Mouse (Mus musculus) limb, embryonic 12.5 days (tissue): ENCODE data around the gene Hist1h2ag. TPM values are rescaled to one million over a fixed set of nuclear protein-coding genes. Genes with fewer than 3 reads are reported as not detected.

Experiments
- ATAC-seq: fragments of 200-750 bp; cut with Nextera tagmentation; 2 replicates; pipeline ENCODE4 v1.8.0; 2017; ENCODE audit warnings: low read depth, moderate TSS enrichment; ENCODE audit not compliant: insufficient number of reproducible peaks, insufficient read depth, low FRiP score, low TSS enrichment
- H3K27ac ChIP-seq: fragments of 300-500 bp; sonication (generic); 2 replicates; pipeline ENCODE4 v1.5.1; 2016; ENCODE audit warnings: mild to moderate bottlenecking, moderate library complexity
- H3K27me3 ChIP-seq: fragments of 300-500 bp; sonication (generic); 2 replicates; pipeline ENCODE4 v1.6.1; 2016; ENCODE audit warnings: mild to moderate bottlenecking, moderate library complexity
- H3K36me3 ChIP-seq: fragments of 300-500 bp; sonication (generic); 2 replicates; pipeline ENCODE4 v1.6.1; 2016; ENCODE audit warnings: mild to moderate bottlenecking, moderate library complexity
- H3K4me1 ChIP-seq: fragments of 300-500 bp; sonication (generic); replicated peaks from 2 replicates; pipeline ENCODE4 v1.6.1; 2016
- H3K4me2 ChIP-seq: fragments of 300-500 bp; sonication (generic); 2 replicates; pipeline ENCODE4 v1.6.1; 2016; ENCODE audit warnings: mild to moderate bottlenecking, moderate library complexity
- H3K4me3 ChIP-seq: fragments of 300-500 bp; sonication (generic); replicated peaks from 2 replicates; pipeline ENCODE4 v1.5.1; 2016; ENCODE audit warnings: mild to moderate bottlenecking
- H3K9ac ChIP-seq: fragments of 300-500 bp; sonication (generic); replicated peaks from 2 replicates; pipeline ENCODE4 v1.6.1; 2016; ENCODE audit warnings: mild to moderate bottlenecking, moderate library complexity
- H3K9me3 ChIP-seq: fragments of 300-500 bp; sonication (generic); 2 replicates; pipeline ENCODE4 v1.6.1; 2016; ENCODE audit warnings: mild to moderate bottlenecking, moderate library complexity
- WGBS: fragments of 180-500 bp; shearing (Covaris S2); methylation state at CpG from one replicate; pipeline ENCODE4 v1.1.7; 2016; 5-methylcytosine and 5-hydroxymethylcytosine counted together
- polyA plus RNA-seq: library from polyadenylated mRNA; unstranded; fragments of >200 nt; fragmentation: Nextera tagmentation; extraction: Ambion mirVana; gene quantifications from 2 replicates; pipeline ENCODE4 v1.2.1, GENCODE M21; 2016

Hist1h2ag gene
- polyA plus RNA-seq, 1 experiment from 2014 or later: 120 TPM

DNA sequence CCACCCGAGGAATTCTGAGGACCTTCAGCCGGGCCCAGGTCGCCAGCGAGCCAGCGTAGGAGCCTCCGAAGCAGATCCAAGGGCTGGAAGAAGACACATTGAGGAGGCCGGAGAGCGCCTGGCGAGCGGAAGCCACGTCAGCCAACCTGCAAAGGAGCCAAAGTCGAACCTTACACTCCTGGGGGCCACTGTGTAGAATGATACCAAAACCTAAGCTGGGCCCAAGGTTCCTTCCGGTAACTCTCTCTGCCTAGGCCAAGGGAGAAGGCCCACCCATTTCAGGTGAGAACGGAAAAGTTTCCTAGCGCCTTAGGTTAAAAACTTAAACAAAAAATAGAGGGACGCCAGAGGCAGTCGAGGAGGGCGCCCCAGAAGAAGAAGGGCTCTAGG lies 35.6 kb downstream of the Hist1h2ag start:
- no peak for ATAC-seq
- H3K4me2 ChIP-seq: peak overlapping the region; percentile 93
- H3K36me3 ChIP-seq: no peaks in the 10 kb centered on the region
- H3K9ac ChIP-seq: peak overlapping the region; percentile 44; the same call in 1 of the 2 replicates
- H3K27ac ChIP-seq: no peak overlapping the region
- peaks cover 15% of the 10 kb centered on the region for H3K4me1 ChIP-seq
- 2% methylated on average over 18 of the region's 18 CpGs for WGBS
- H3K4me3 ChIP-seq: peak overlapping the region; percentile 53
- no peaks in the 10 kb centered on the region for H3K9me3 ChIP-seq
- H3K27me3 ChIP-seq: peaks cover 96% of the 10 kb centered on the region

GRCm38 (mm10) chr13:22006334-22007120 lies 36.2 kb downstream of the Hist1h2ag start:
- Histone ChIP-seq H3K27ac (no peak overlapping the region), H3K9me3 (no peaks in the 10 kb centered on the region), H3K9ac (peak overlapping the region; percentile 44), H3K4me2 (peak overlapping the region; percentile 93), H3K36me3 (no peaks in the 10 kb centered on the region), H3K27me3 (peaks cover 98% of the 10 kb centered on the region), H3K4me3 (peak overlapping the region; percentile 53), H3K4me1 (peaks cover 15% of the 10 kb centered on the region)
- ATAC-seq: peak; percentile 80; the same call in 1 of the 2 replicates
- WGBS: under 1% methylated on average over 38 of the region's 38 CpGs

DNA sequence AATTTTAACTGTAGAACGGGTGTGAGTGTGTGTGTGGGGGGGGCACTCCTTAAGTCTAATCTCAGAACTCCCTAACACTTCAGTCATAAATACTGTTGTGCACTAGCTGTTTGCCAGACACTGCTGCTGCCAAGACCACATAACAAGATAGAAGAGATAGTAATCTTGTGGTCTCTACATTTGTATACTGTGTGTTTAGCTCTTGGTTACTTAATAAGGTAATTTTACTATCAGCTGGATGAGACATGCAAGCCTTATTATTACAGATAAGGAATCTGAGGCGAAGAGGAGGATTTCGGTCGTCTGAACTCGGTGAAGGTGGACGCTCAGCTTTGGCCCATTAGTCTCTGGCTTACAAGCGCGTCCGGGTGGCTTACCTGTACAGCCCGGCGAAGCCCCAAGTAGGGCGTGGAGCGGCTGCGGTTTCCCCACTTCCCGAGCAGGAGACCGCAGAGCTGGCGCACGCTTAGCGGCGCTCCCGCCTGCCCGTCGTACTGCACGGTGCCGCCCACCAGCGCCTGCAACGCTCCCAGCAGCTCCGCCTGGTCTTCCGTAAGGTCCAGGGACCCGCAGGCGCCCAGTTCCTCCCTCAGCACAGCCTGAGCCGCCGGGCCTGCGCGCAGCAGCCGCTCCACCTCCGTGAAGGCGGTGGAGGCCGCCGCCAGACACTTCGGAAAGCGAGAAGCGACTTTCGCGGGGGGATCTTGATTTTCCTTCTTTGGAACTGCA lies 37.0 kb downstream of the Hist1h2ag start:
- Histone ChIP-seq H3K4me1 (peaks cover 15% of the 10 kb centered on the region), H3K4me3 (peak overlapping the region; percentile 53), H3K27me3 (peaks cover 100% of the 10 kb centered on the region), H3K4me2 (peak overlapping the region; percentile 93), H3K36me3 (no peaks in the 10 kb centered on the region), H3K9ac (peak overlapping the region; percentile 55), H3K27ac (no peak overlapping the region), H3K9me3 (no peaks in the 10 kb centered on the region)
- under 1% methylated on average over 45 of the region's 45 CpGs for WGBS
- ATAC-seq: peak; percentile 79

DNA sequence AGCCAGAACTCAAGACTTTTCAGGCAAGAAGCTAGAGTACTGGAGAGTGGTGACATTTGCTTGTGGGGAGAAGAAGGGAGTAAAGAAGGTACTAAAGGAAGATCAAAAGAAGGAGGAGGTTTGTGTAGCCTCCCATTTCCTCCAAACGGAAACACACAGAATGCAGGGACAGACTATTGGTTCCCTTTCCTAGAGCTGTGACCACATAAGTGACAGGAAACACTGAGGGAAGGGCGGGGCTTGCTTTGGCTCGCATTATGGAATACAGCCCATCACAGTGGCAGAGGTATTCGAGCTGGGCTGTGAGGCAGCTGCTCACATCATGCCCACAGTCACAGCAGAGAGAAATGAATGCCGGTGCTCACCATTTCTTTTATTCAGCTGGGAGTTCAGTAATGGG lies 40.9 kb downstream of the Hist1h2ag start:
- peaks cover 19% of the 10 kb centered on the region for H3K4me1 ChIP-seq
- 20% methylated on average over 5 of the region's 5 CpGs for WGBS

GRCm38 (mm10) chr13:22001346-22001745 lies 41.4 kb downstream of the Hist1h2ag start:
- no peak overlapping the region for H3K9ac ChIP-seq
- no peaks in the 10 kb centered on the region for H3K36me3 ChIP-seq
- peaks cover 99% of the 10 kb centered on the region for H3K27me3 ChIP-seq
- H3K4me2 ChIP-seq: no peak overlapping the region
- peaks cover 17% of the 10 kb centered on the region for H3K4me1 ChIP-seq
- no peak overlapping the region for H3K27ac ChIP-seq
- no peak overlapping the region for H3K4me3 ChIP-seq
- 51% methylated on average over 2 of the region's 2 CpGs for WGBS
- no peaks in the 10 kb centered on the region for H3K9me3 ChIP-seq
- ATAC-seq: no peak

More for the DNA sequence above, 40.9 kb downstream of the Hist1h2ag start:
- Histone ChIP-seq H3K27ac (no peak overlapping the region), H3K9ac (no peak overlapping the region), H3K4me3 (no peak overlapping the region), H3K27me3 (peaks cover 99% of the 10 kb centered on the region), H3K9me3 (no peaks in the 10 kb centered on the region), H3K36me3 (no peaks in the 10 kb centered on the region), H3K4me2 (no peak overlapping the region)
- ATAC-seq: no peak

DNA sequence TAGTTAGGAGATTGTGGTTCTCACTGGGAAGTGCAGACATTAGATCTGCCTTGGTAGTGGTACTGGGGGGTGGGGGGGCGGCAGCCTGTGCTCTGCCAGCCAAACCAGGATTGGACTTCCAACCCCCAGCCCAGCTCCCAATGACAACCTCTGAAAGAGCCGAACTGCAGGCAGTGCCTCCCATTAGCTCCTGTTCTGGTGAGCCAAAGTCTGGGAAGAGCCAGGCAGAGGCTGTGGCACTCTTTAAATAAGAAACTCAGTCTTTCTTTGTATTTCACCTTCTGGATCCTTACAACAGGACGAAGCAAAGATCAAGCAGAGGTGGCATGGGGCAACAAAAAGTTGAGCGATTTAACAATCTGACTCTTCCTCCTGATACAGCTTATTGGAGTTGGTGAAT lies 43.6 kb downstream of the Hist1h2ag start:
- peaks cover 93% of the 10 kb centered on the region for H3K27me3 ChIP-seq
- H3K4me1 ChIP-seq: peaks cover 16% of the 10 kb centered on the region; the same call in 1 of the 2 replicates
- WGBS: 32% methylated on average over 4 of the region's 4 CpGs
- H3K4me2 ChIP-seq: no peak overlapping the region
- H3K27ac ChIP-seq: no peak overlapping the region
- no peak overlapping the region for H3K4me3 ChIP-seq
- no peaks in the 10 kb centered on the region for H3K36me3 ChIP-seq
- no peak for ATAC-seq
- H3K9ac ChIP-seq: no peak overlapping the region
- no peaks in the 10 kb centered on the region for H3K9me3 ChIP-seq

GRCm38 (mm10) chr13:21998412-21998811 lies 44.3 kb downstream of the Hist1h2ag start:
- Histone ChIP-seq H3K4me1 (peaks cover 16% of the 10 kb centered on the region; the same call in 1 of the 2 replicates), H3K36me3 (no peaks in the 10 kb centered on the region), H3K9ac (no peak overlapping the region), H3K27me3 (peaks cover 90% of the 10 kb centered on the region), H3K4me3 (no peak overlapping the region), H3K27ac (no peak overlapping the region), H3K9me3 (no peaks in the 10 kb centered on the region), H3K4me2 (no peak overlapping the region)
- ATAC-seq: no peak
- WGBS: 16% methylated on average over 3 of the region's 3 CpGs

DNA sequence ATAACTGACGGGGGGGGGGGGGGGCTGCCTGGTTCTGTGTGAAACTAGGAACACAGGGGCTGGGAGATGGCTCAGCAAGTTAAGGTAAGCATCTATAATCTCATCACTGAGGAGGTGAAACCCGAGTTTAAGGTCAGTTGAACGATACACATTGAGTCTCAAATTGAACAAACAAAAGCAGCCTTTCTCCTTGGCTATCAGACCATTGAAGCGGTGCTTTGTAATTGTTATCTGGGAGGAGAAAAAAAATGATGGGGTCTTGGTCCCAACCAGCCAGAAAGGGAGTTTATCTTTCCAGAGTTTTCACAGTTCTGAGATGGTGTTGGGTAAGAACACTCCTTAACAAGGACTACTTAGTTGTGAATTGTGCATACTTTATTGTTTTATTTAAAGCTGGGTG lies 44.9 kb downstream of the Hist1h2ag start:
- no peak for ATAC-seq
- H3K4me1 ChIP-seq: peaks cover 16% of the 10 kb centered on the region; the same call in 1 of the 2 replicates
- 7% methylated on average over 4 of the region's 4 CpGs for WGBS
- no peaks in the 10 kb centered on the region for H3K36me3 ChIP-seq
- H3K4me2 ChIP-seq: peak overlapping the region; percentile 35; the same call in 1 of the 2 replicates
- H3K9ac ChIP-seq: no peak overlapping the region
- no peak overlapping the region for H3K4me3 ChIP-seq
- no peaks in the 10 kb centered on the region for H3K9me3 ChIP-seq
- peaks cover 87% of the 10 kb centered on the region for H3K27me3 ChIP-seq
- H3K27ac ChIP-seq: no peak overlapping the region

DNA sequence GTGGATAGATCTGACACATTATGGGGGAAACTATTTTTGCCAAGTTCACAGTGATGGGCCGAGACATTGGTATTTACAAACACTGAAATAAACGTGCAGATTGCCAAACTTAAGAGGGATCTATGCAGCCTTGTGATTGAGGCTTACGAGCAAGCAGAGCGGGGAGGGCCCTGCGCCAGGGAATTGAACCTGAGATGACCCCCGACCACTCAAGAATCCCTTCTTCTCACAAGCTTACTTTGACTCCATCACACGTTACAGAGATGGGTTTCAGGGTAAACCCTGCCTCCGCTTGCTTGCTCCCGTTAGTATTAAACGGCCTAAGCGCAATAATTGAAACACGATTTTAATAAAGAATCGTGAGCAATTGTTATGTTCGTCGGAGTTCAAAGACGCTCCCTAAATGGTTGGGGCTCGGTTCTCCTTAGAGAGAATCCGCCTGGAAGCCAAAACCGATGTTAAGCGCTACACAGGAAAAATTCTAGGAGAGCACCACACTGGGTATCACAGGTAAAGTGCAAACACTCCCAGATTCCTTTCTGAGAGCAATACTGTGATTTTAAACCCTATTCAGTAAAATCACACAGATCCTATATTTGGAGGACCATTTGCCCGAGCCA lies 45.4 kb downstream of the Hist1h2ag start:
- no peaks in the 10 kb centered on the region for H3K9me3 ChIP-seq
- H3K4me1 ChIP-seq: peaks cover 16% of the 10 kb centered on the region; the same call in 1 of the 2 replicates
- H3K9ac ChIP-seq: no peak overlapping the region
- H3K36me3 ChIP-seq: no peaks in the 10 kb centered on the region
- no peak for ATAC-seq
- no peak overlapping the region for H3K27ac ChIP-seq
- WGBS: 1% methylated on average over 21 of the region's 21 CpGs
- H3K4me2 ChIP-seq: peak overlapping the region; percentile 35
- H3K27me3 ChIP-seq: peaks cover 83% of the 10 kb centered on the region
- H3K4me3 ChIP-seq: peak overlapping the region; percentile 15

- Histone ChIP-seq H3K4me3 (peak overlapping the region; percentile 15), H3K9me3 (no peaks in the 10 kb centered on the region), H3K27ac (no peak overlapping the region), H3K27me3 (peaks cover 78% of the 10 kb centered on the region), H3K9ac (no peak overlapping the region), H3K4me1 (peaks cover 16% of the 10 kb centered on the region; the same call in 1 of the 2 replicates), H3K36me3 (no peaks in the 10 kb centered on the region), H3K4me2 (peak overlapping the region; percentile 35)
- ATAC-seq: no peak
- under 1% methylated on average over 13 of the region's 13 CpGs for WGBS
These were observed 45.9 kb downstream of the Hist1h2ag start for GRCm38 (mm10) chr13:21996840-21997185.
